Mouse (Mus musculus): Measurements from ENCODE around the gene Bco2. TPM values are rescaled to one million over a fixed set of nuclear protein-coding genes. Genes with fewer than 3 reads are reported as not detected.

Bco2 gene
- total RNA-seq, 2 experiments from 2014 or later, result 0.36 TPM; not detected in 1

- intact Hi-C loops (cut with DNase I), result no loop called here
- DNase-seq, result no peak
Measured at GRCm38 (mm10) chr9:50521562-50521961, 33.4 kb downstream of the Bco2 start.

GRCm38 (mm10) chr9:50520748-50521147, 34.2 kb downstream of the Bco2 start:
- no peak for DNase-seq
- intact Hi-C loops (cut with DNase I), result no loop called here

GRCm38 (mm10) chr9:50518781-50519180, 36.2 kb downstream of the Bco2 start:
- DNase-seq, result no peak
- intact Hi-C loops (cut with DNase I), result no loop called here

- intact Hi-C loops (cut with DNase I), result no loop called here
- no peak for DNase-seq
Measured at GRCm38 (mm10) chr9:50515462-50515861, 39.5 kb downstream of the Bco2 start.

- intact Hi-C loops (cut with DNase I), result no loop called here
- DNase-seq, result no peak
Measured at GRCm38 (mm10) chr9:50507570-50507969, 47.4 kb downstream of the Bco2 start.

- no peak for DNase-seq
- intact Hi-C loops (cut with DNase I), result no loop called here
Measured at GRCm38 (mm10) chr9:50505405-50505804, 49.6 kb downstream of the Bco2 start.

GRCm38 (mm10) chr9:50502949-50503348, 52.0 kb downstream of the Bco2 start:
- no peak for DNase-seq
- intact Hi-C loops (cut with DNase I), result no loop called here

GRCm38 (mm10) chr9:50500974-50501501, 53.9 kb downstream of the Bco2 start:
- intact Hi-C loops (cut with DNase I), result no loop called here
- no peak for DNase-seq

- no peak for DNase-seq
- intact Hi-C loops (cut with DNase I), result no loop called here
Measured at GRCm38 (mm10) chr9:50500467-50500973, 54.5 kb downstream of the Bco2 start.

GRCm38 (mm10) chr9:50499781-50500180, 55.2 kb downstream of the Bco2 start:
- intact Hi-C loops (cut with DNase I), result no loop called here
- no peak for DNase-seq

GRCm38 (mm10) chr9:50498815-50499214, 56.2 kb downstream of the Bco2 start:
- intact Hi-C loops (cut with DNase I), result no loop called here
- no peak for DNase-seq

GRCm38 (mm10) chr9:50497536-50497935, 57.4 kb downstream of the Bco2 start:
- no peak for DNase-seq
- intact Hi-C loops (cut with DNase I), result no loop called here

- intact Hi-C loops (cut with DNase I), result no loop called here
- DNase-seq, result no peak
Measured at GRCm38 (mm10) chr9:50497076-50497475, 57.9 kb downstream of the Bco2 start.

- no peak for DNase-seq
- intact Hi-C loops (cut with DNase I), result no loop called here
Measured at GRCm38 (mm10) chr9:50496546-50496945, 58.4 kb downstream of the Bco2 start.

- intact Hi-C loops (cut with DNase I), result no loop called here
Measured at GRCm38 (mm10) chr9:50496151-50496505, 58.9 kb downstream of the Bco2 start.

GRCm38 (mm10) chr9:50495405-50496150, 59.4 kb downstream of the Bco2 start:
- intact Hi-C loops (cut with DNase I), result no loop called here
- DNase-seq, result no peak

More at GRCm38 (mm10) chr9:50496151-50496505, 58.9 kb downstream of the Bco2 start:
- DNase-seq, result no peak

GRCm38 (mm10) chr9:50494311-50494710, 60.7 kb downstream of the Bco2 start, which contains the start of gene Plet1:
TSS of gene Plet1 (plus strand) at chr9:50494525.
- intact Hi-C loops (cut with DNase I), result no loop called here
- no peak for DNase-seq

GRCm38 (mm10) chr9:50493777-50494176, 61.2 kb downstream of the Bco2 start:
- no peak for DNase-seq
- intact Hi-C loops (cut with DNase I), result no loop called here

- no peak for DNase-seq
- intact Hi-C loops (cut with DNase I), result no loop called here
Measured at GRCm38 (mm10) chr9:50491531-50492045, 63.4 kb downstream of the Bco2 start.

GRCm38 (mm10) chr9:50490836-50491235, 64.1 kb downstream of the Bco2 start:
- intact Hi-C loops (cut with DNase I), result no loop called here
- no peak for DNase-seq

- no peak for DNase-seq
- intact Hi-C loops (cut with DNase I), result no loop called here
Measured at GRCm38 (mm10) chr9:50485521-50485920, 69.5 kb downstream of the Bco2 start.

All from gastrocnemius, postnatal 36 days (tissue).